In genomic region chr11:91530737-91531136, GRCm38 (mm10) we compare ENCODE assay signal across 23 mouse cellular contexts. TPM values are rescaled to one million over a fixed set of nuclear protein-coding genes. Genes with fewer than 3 reads are reported as not detected.
"Had no signal": no experiment of that assay in that cellular context is flagged by ENCODE, and none has a peak within 500 bp of the region (broad histone marks: within the 10 kb centered on the region; RNA-seq: fewer than 3 reads in every experiment).

No protein-coding gene starts in this region.

- H3K9ac ChIP-seq: limb, embryonic 13.5 days; liver, embryonic 14.5 days; midbrain, embryonic 13.5 days; neural tube, embryonic 15.5 days had no signal

- H3K4me2 ChIP-seq: limb, embryonic 13.5 days; midbrain, embryonic 13.5 days; neural tube, embryonic 15.5 days had no signal

- H3K4me1 ChIP-seq: limb, embryonic 13.5 days; midbrain, embryonic 13.5 days; neural tube, embryonic 15.5 days had no signal

- ATAC-seq: intestine, postnatal 0 days; midbrain, embryonic 13.5 days had no signal

- H3K27me3 ChIP-seq: limb, embryonic 13.5 days; midbrain, embryonic 13.5 days; neural tube, embryonic 15.5 days had no signal

- H3K4me3 ChIP-seq: limb, embryonic 13.5 days; midbrain, embryonic 13.5 days; myocyte; neural tube, embryonic 15.5 days had no signal

- H3K36me3 ChIP-seq: limb, embryonic 13.5 days; midbrain, embryonic 13.5 days; neural tube, embryonic 15.5 days had no signal

- H3K27ac ChIP-seq: limb, embryonic 13.5 days; liver, embryonic 14.5 days; midbrain, embryonic 13.5 days; neural tube, embryonic 15.5 days had no signal

- DNase-seq: kidney, adult 8-10 months; kidney, postnatal 36 days; layer of hippocampus, adult 9-11 months; layer of hippocampus, postnatal 36 days; lung, adult 18-20 months; right cerebral cortex, postnatal 4 days; spleen, adult 18-20 months; thymus, adult 2 months; thymus, postnatal 25 days had no signal

- H3K9me3 ChIP-seq: limb, embryonic 13.5 days; midbrain, embryonic 13.5 days; neural tube, embryonic 15.5 days had no signal

RNA-seq across cellular contexts. Expression of gene Kif2b, which starts 46.6 kb away (rescaled TPM):
- total RNA-seq: layer of hippocampus, adult 18-20 months; layer of hippocampus, postnatal 36 days; left cerebral cortex, postnatal 36 days; liver, adult 2 months; megakaryocyte-erythroid progenitor cell, adult 5-6 weeks had no signal
- polyA plus RNA-seq: intestine, postnatal 0 days; kidney, embryonic 16.5 days; limb, embryonic 13.5 days; liver, adult 2 months; liver, embryonic 14.5 days; lung, embryonic 16.5 days; midbrain, embryonic 13.5 days; myocyte; neural tube, embryonic 11.5 days; neural tube, embryonic 15.5 days; stomach, embryonic 14.5 days; thymus, adult 2 months had no signal
